Mouse (Mus musculus): ENCODE results near the gene Pheta1.

Pheta1 gene

DNA sequence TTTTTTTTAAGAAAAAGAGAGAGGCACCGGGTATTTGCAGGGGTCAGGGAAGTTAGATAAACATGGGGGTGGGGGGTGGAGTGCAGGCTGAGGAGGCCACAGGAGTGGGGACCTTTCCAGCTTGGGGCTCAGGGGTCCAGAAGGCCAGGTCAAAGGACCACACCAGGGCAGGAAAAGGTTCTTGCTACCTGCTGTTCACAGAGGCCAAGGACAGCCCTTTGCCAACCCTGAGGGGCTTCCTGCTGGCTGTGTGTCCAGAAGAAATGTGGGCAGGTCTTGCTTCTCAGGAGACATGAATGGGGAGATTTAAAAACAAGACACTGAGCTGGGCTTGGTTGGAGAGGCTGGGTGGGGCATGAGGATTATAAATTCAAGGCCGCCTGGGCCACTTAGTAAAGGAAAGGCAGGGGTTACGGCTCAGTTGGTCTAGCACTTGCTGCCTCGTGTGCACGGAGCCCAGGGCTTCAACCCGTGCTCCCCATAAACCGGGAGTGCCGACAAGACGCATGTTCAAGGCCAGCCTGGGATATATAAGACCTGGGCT, 41.1 kb downstream of the Pheta1 start:
- no peak for DNase-seq (ENCODE audit: low read depth, low spot score)

GRCm38 (mm10) chr5:121890925-121891324, 42.1 kb downstream of the Pheta1 start:
- no peak for DNase-seq (ENCODE audit: low read depth, low spot score)

- no peak for DNase-seq (ENCODE audit: low read depth, low spot score)
Observed at GRCm38 (mm10) chr5:121892281-121892680, 43.5 kb downstream of the Pheta1 start.

- peak; percentile 65 for DNase-seq (ENCODE audit: low read depth, low spot score)
Observed at GRCm38 (mm10) chr5:121893581-121893980, 44.8 kb downstream of the Pheta1 start.

GRCm38 (mm10) chr5:121894647-121895046, 45.9 kb downstream of the Pheta1 start:
- DNase-seq (ENCODE audit: low read depth, low spot score), result no peak

DNA sequence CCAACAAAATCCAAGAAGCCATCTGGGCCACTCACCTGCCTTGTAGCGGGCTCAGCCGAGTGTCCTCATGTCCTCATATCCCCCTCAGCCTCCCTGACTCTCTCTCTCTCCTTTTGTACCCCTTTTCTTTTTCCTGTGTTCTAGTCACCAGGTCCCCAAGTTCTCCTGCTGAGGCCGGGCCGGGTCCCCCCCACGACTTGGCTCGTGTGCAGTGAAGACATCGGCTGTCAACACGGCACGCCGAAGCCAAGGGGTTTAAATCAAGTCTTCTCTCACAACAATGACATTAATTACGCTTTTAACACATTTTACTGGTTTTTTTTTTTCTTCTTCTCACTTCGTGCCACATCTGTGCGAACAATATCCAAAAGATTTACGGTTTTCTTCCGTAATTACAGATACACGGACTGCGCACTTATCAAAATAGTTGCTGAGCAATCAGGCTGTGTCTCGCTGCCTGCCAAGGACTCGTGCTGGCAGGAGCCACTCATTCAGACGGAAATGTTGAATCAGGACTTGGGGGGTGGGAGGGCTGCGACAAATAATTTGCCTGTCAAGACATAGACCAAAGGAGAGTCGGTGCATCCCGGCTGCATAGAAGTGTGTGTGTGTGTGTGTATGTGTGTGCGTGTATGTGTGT, 46.5 kb downstream of the Pheta1 start:
- no peak for DNase-seq (ENCODE audit: low read depth, low spot score)

GRCm38 (mm10) chr5:121902809-121903745, 54.3 kb downstream of the Pheta1 start:
- DNase-seq (ENCODE audit: low read depth, low spot score), result no peak

Measured in 3T3-L1 (cell line).